Mouse (Mus musculus): ENCODE results near the gene Olfr1020. TPM values are rescaled to one million over a fixed set of nuclear protein-coding genes. Genes with fewer than 3 reads are reported as not detected.

The Olfr1020 gene
- polyA plus RNA-seq (2017; shearing (Covaris generic)), result not detected

DNA sequence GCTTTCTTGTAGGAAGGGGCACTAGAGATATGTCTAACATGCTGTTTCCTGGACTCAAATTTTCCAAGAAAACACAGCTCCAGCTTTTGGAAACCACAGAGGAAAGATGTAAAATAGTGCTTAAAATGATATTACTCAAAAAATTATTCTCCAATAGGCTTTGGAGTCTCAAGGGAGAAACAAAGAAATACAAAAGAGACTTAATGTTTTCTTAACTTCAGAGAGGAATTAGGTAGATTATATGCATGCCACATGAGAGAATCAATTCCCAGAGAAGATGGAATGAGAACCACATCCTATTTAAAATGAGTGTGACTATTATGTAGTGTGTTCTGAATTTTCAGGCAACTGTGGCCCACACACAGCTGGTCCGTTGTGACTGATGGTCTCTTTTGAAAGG is at the start of gene Olfr1020:
Olfr1020 (plus strand) TSS at position 301 of the 400 bp plus-strand sequence.
- no peak for ATAC-seq

DNA sequence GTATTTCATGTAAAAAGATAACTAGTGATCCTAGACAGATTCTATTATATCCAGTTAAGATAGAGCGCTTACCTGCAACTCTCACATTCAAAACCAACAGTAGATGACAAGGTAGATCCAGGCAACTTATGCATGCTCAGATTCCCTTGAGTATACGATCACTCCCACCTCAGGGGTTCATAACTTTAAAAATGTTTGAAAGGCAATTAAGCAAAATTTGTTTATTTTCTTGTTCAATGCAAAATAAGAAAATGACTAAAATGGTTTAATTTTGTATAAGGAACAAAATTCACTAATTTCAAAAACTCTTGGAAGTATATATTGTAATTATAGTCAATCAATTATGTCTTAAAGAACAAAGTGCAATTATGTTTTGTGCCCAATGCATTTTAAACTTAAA is 44.4 kb upstream of the Olfr1020 start, which contains the start of gene Olfr1016:
Olfr1016 (minus strand) TSS at position 101 of the 400 bp plus-strand sequence.
- ATAC-seq, result no peak

DNA sequence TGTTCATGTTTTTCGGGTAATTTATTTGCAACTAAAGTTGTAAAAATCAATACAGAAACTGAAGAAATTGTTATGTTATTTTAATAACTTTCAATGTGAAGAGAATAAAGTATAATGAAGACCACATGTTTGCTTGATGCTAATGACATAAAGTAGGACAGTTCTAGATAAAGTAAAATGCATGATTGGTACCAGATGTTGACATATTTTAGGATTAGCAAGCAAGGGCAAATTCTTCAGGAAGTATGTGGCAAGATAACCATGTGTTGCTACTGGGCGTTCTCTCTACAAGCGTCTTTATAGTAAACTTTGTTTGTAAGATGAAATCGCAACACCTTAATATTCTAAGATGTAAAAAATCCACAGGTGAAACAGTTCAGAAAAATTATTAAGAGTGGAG is 42.3 kb upstream of the Olfr1020 start:
- ATAC-seq, result no peak

DNA sequence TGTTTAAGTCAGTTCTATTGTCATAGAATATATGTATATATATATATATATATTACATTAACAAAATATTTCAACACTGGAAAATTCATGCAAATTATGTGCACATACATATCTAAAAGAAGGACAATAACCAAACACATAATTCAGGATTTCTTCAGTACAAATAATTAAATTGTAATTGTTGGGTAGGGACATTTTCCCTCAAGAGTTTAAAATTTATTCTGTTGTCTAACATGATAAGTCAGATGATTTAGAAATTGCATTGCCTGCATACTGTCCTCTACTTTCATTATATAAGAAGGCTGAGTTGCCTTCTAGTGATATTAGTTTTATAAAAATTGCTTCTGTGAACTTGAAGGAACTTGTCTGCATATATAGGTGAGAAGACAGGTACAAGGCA is 28.7 kb upstream of the Olfr1020 start, which contains the start of gene Olfr1018:
Olfr1018 (plus strand) TSS at position 301 of the 400 bp plus-strand sequence.
- no peak for ATAC-seq

DNA sequence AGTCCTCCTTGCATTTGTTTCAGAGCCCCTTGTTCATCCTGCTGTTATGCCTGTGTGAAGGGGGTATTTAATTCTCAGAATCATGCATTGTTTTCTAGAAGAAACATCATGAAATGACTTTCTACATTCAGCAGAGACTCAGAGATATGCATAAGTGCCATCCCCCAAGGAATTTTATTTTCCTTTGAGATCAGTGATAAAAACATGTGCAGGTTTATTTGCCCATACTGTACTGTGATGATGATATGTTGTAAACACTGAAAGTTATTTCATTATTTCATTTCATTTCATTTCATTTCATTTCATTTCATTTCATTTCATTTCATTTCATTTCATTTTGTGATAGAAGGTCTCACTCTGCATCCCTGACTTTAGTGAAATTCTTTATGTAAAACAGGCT is 1.4 kb upstream of the Olfr1020 start, which contains the start of gene Olfr1019:
Olfr1019 (minus strand) TSS at position 101 of the 400 bp plus-strand sequence.
- ATAC-seq, result no peak

DNA sequence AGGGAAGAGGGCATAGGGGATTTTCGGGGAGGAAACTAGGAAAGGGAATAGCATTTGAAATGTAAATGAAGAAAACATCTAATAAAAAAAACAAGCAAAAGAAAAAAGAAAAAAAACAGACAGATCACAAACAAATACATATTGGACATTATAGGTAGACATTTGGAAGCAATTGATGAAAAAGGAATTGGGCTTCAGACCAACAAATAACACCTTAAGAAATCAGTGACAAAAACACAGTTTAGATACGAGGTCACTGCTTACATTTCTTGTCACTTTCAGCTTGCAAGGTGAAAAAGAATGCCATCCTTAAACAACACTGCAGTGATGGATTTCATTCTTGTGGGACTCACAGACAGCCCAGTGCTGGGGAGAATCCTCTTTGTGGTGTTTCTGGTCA is 21.5 kb downstream of the Olfr1020 start, which contains the start of gene Olfr1022:
Olfr1022 (plus strand) TSS at position 301 of the 400 bp plus-strand sequence.
- no peak for ATAC-seq

DNA sequence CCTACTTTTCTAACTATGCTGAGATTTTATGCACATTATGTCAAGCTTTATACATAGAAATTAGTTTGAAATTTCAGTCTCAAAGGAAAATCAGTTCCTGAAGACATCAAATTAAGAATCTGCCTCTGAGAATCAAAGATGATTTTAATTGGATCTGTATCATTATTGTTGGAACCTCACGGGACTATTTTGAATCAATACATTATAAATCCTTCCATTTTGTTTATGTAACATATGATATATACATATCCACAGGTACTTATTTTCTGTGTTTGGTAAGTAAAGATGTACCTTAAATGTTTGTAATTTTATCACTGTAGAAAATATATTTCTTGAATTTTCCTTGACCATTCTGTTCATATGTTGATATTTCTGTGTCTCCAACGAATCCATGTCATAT is 38.5 kb downstream of the Olfr1020 start, which contains the start of gene Olfr1023:
Olfr1023 (plus strand) TSS at position 301 of the 400 bp plus-strand sequence.
- no peak for ATAC-seq

Other genes with a start within 250 kb of the Olfr1020 start
- gene Olfr1000, start 235.1 kb upstream of the Olfr1020 start, polyA plus RNA-seq (2017; shearing (Covaris generic)), result not detected
- gene Olfr1002, start 196.3 kb upstream of the Olfr1020 start, polyA plus RNA-seq (2017; shearing (Covaris generic)), result not detected
- not detected for gene Olfr154, start 182.6 kb upstream of the Olfr1020 start, polyA plus RNA-seq (2017; shearing (Covaris generic))
- not detected for gene Olfr1006, start 168.3 kb upstream of the Olfr1020 start, polyA plus RNA-seq (2017; shearing (Covaris generic))
- gene Olfr1008, start 157.6 kb upstream of the Olfr1020 start, polyA plus RNA-seq (2017; shearing (Covaris generic)), result not detected
- not detected for gene Olfr1009, start 131.6 kb upstream of the Olfr1020 start, polyA plus RNA-seq (2017; shearing (Covaris generic))
- gene Olfr1012, start 84.3 kb upstream of the Olfr1020 start, polyA plus RNA-seq (2017; shearing (Covaris generic)), result not detected
- gene Olfr1013, start 79.9 kb upstream of the Olfr1020 start, polyA plus RNA-seq (2017; shearing (Covaris generic)), result not detected
- not detected for gene Olfr1014, start 74.3 kb upstream of the Olfr1020 start, polyA plus RNA-seq (2017; shearing (Covaris generic))
- under 1 TPM in 1 of 2 experiments, not detected in 1; 0.13 TPM for gene Olfr1015, start 65.0 kb upstream of the Olfr1020 start, polyA plus RNA-seq (2017; shearing (Covaris generic))
- not detected for gene Olfr1016, start 44.5 kb upstream of the Olfr1020 start, polyA plus RNA-seq (2017; shearing (Covaris generic))
- gene Olfr1018, start 28.6 kb upstream of the Olfr1020 start, polyA plus RNA-seq (2017; shearing (Covaris generic)), result not detected
- not detected for gene Olfr1019, start 1.5 kb upstream of the Olfr1020 start, polyA plus RNA-seq (2017; shearing (Covaris generic))
- gene Olfr1022, start 21.6 kb downstream of the Olfr1020 start, polyA plus RNA-seq (2017; shearing (Covaris generic)), result not detected
- not detected for gene Olfr1023, start 38.6 kb downstream of the Olfr1020 start, polyA plus RNA-seq (2017; shearing (Covaris generic))
- not detected for gene Olfr1024, start 58.0 kb downstream of the Olfr1020 start, polyA plus RNA-seq (2017; shearing (Covaris generic))
- gene Olfr1025-ps1, start 68.2 kb downstream of the Olfr1020 start, polyA plus RNA-seq (2017; shearing (Covaris generic)), result not detected
- gene Olfr1026, start 74.5 kb downstream of the Olfr1020 start, polyA plus RNA-seq (2017; shearing (Covaris generic)), result not detected
- not detected for gene Olfr1028, start 103.4 kb downstream of the Olfr1020 start, polyA plus RNA-seq (2017; shearing (Covaris generic))
- not detected for gene Olfr1029, start 126.9 kb downstream of the Olfr1020 start, polyA plus RNA-seq (2017; shearing (Covaris generic))
- not detected for gene Olfr1030, start 132.2 kb downstream of the Olfr1020 start, polyA plus RNA-seq (2017; shearing (Covaris generic))
- not detected for gene Olfr1031, start 143.3 kb downstream of the Olfr1020 start, polyA plus RNA-seq (2017; shearing (Covaris generic))
- not detected for gene Olfr1032, start 158.5 kb downstream of the Olfr1020 start, polyA plus RNA-seq (2017; shearing (Covaris generic))
- 1 to 10 TPM in 1 of 2 experiments, not detected in 1; 1.2 TPM for gene Olfr1033, start 173.6 kb downstream of the Olfr1020 start, polyA plus RNA-seq (2017; shearing (Covaris generic))
- gene Olfr1034, start 198.8 kb downstream of the Olfr1020 start, polyA plus RNA-seq (2017; shearing (Covaris generic)), result not detected
- gene Olfr1036, start 227.0 kb downstream of the Olfr1020 start, polyA plus RNA-seq (2017; shearing (Covaris generic)), result not detected
- not detected for gene Olfr1037, start 240.4 kb downstream of the Olfr1020 start, polyA plus RNA-seq (2017; shearing (Covaris generic))